Mouse (Mus musculus): ENCODE results near the gene Ms4a14. TPM values are rescaled to one million over a fixed set of nuclear protein-coding genes. Genes with fewer than 3 reads are reported as not detected.
"Not testable (repeated sequence)": the region's sequence is repeated elsewhere in the genome, so short reads cannot be mapped to it uniquely, and the experiment has no call there.

The Ms4a14 gene
- total RNA-seq, 2 experiments from 2014 or later = not detected

DNA sequence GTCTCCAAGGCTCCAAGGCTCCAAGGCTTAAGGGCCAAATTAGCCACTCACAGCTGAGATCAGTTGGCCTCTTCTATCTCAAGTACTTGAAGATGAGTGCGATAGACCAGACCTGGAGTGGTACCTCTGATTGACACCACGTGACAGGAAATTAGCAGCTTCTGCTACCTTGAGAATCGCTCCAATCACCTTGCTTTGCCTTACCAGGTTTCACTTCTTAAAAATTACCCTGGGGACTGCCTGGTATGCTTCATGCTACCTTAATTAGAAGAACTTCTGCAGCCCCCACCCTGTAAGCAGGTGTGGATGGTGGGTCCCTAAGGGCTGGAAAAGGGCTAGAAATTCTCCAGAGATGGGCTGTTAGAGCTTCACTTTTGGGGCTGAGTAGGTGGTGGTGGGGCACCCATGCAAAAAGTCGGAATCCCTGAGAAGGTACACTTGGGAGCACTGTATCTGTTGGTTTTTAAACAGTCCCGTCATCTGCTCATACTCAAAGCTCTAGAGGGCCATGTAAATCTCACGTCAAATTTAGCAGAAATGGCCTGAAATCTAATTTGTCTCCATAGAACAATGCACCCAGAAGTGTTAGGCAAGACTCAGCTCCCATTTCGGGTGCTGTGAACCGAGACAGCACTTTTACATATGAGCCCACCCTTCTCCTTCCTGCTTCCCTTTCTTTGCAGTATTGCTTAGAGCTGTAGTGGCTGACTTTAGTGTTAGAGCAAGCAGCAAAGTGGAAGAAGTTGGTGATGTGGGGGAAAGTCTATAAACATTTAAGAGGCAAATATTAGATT, 48.0 kb downstream of the Ms4a14 start, which contains the start of gene Ms4a1:
Gene Ms4a1, minus strand, starts transcription at position 190 of the 794 bp plus-strand sequence.
- no peak for ATAC-seq (replicated peaks; ENCODE audit: low FRiP score, low TSS enrichment, poor library complexity, severe bottlenecking)

DNA sequence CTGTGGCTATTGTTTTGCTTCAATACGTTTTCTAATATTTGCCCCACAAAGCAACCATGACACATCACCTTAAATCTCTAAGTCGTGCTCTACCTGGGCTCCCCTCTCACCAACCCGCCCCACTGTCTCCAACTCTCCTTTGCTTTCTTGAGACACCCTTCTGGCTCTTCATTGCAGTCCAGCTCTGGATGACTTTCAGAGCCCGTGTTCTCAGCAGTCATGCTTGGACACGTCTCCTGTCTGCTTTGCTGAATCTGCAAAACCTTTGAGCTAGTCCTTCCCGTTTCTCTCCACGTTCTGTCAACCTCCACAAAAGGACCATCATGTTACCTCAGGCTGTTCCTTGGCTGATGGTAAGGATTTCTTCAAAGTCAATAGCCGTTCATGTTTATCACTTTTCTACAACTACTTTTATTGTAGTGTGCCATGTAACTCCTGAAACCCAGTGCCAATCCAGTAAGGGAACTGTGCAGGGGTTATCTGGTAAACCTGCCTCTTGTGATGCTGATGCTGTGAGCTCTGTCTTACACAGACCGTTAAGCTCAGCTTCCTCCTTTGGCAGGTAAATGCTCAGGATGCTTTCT, 49.6 kb downstream of the Ms4a14 start:
- no peak for ATAC-seq (replicated peaks; ENCODE audit: low FRiP score, low TSS enrichment, poor library complexity, severe bottlenecking)

GRCm38 (mm10) chr19:11263549-11263948, 50.7 kb downstream of the Ms4a14 start:
- ATAC-seq (replicated peaks; ENCODE audit: low FRiP score, low TSS enrichment, poor library complexity, severe bottlenecking) = no peak

DNA sequence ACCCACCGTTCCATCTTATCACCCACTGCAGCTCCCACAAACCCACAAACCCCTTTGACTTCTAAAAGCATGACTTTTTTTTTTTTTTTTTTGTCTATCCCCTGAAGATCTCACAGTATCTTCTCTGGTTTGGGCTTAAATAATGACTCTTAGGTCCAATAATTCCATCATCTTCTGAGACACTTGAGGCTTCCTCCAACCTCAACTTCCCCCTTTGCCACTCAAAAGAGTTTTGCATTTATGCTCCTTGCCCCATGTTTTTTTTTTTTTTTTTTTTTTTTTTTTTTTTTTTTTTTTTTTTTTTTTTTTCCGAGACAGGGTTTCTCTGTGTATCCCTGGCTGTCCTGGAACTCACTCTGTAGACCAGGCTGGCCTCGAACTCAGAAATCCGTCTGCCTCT, 51.3 kb downstream of the Ms4a14 start:
- ATAC-seq (replicated peaks; ENCODE audit: low FRiP score, low TSS enrichment, poor library complexity, severe bottlenecking) = not testable (repeated sequence)

GRCm38 (mm10) chr19:11261522-11261921, 52.7 kb downstream of the Ms4a14 start:
- no peak for ATAC-seq (replicated peaks; ENCODE audit: low FRiP score, low TSS enrichment, poor library complexity, severe bottlenecking)

Other genes starting within 250 kb of the Ms4a14 start
- not detected in 2 replicates for gene Ms4a8a, start 233.4 kb downstream of the Ms4a14 start, total RNA-seq (2014; fragmentation: Nextera tagmentation)
- gene Ms4a8a, start 233.4 kb downstream of the Ms4a14 start, total RNA-seq (2017) = not detected in 2 replicates
- gene 1700017D01Rik, start 183.6 kb downstream of the Ms4a14 start, total RNA-seq (2014; fragmentation: Nextera tagmentation) = not detected in 2 replicates
- gene 1700017D01Rik, start 183.6 kb downstream of the Ms4a14 start, total RNA-seq (2017) = not detected in 2 replicates
- gene 1700025F22Rik, start 149.1 kb downstream of the Ms4a14 start, total RNA-seq (2014; fragmentation: Nextera tagmentation) = not detected in 2 replicates
- not detected in 2 replicates for gene 1700025F22Rik, start 149.1 kb downstream of the Ms4a14 start, total RNA-seq (2017)
- gene Ms4a13, start 117.7 kb downstream of the Ms4a14 start, total RNA-seq (2014; fragmentation: Nextera tagmentation) = not detected in 2 replicates
- gene Ms4a13, start 117.7 kb downstream of the Ms4a14 start, total RNA-seq (2017) = not detected in 2 replicates
- not detected in 2 replicates for gene Ms4a12, start 82.0 kb downstream of the Ms4a14 start, total RNA-seq (2014; fragmentation: Nextera tagmentation)
- gene Ms4a12, start 82.0 kb downstream of the Ms4a14 start, total RNA-seq (2017) = not detected in 2 replicates
- 3.3 TPM in 1 of 2 replicates, not detected in the other for gene Ms4a1, start 48.2 kb downstream of the Ms4a14 start, total RNA-seq (2014; fragmentation: Nextera tagmentation)
- not detected in 2 replicates for gene Ms4a1, start 48.2 kb downstream of the Ms4a14 start, total RNA-seq (2017)
- not detected in 2 replicates for gene Ms4a5, start 30.6 kb downstream of the Ms4a14 start, total RNA-seq (2014; fragmentation: Nextera tagmentation)
- gene Ms4a5, start 30.6 kb downstream of the Ms4a14 start, total RNA-seq (2017) = not detected in 2 replicates
- gene Ms4a7, start 21.7 kb upstream of the Ms4a14 start, total RNA-seq (2014; fragmentation: Nextera tagmentation) = not detected in 2 replicates
- not detected in 2 replicates for gene Ms4a7, start 21.7 kb upstream of the Ms4a14 start, total RNA-seq (2017)
- not detected in 2 replicates for gene Ms4a4a, start 61.1 kb upstream of the Ms4a14 start, total RNA-seq (2014; fragmentation: Nextera tagmentation)
- gene Ms4a4a, start 61.1 kb upstream of the Ms4a14 start, total RNA-seq (2017) = not detected in 2 replicates
- gene Ms4a4c, start 90.3 kb upstream of the Ms4a14 start, total RNA-seq (2014; fragmentation: Nextera tagmentation) = not detected in 2 replicates
- not detected in 2 replicates for gene Ms4a4c, start 90.3 kb upstream of the Ms4a14 start, total RNA-seq (2017)
- gene Ms4a4b, start 129.1 kb upstream of the Ms4a14 start, total RNA-seq (2014; fragmentation: Nextera tagmentation) = 2.6 and 17.3 TPM in 2 replicates
- gene Ms4a4b, start 129.1 kb upstream of the Ms4a14 start, total RNA-seq (2017) = 14.1 TPM in 1 of 2 replicates, not detected in the other
- 1.3 TPM in 1 of 2 replicates, not detected in the other for gene Ms4a6c, start 154.9 kb upstream of the Ms4a14 start, total RNA-seq (2014; fragmentation: Nextera tagmentation)
- 0.85 and 4.3 TPM in 2 replicates for gene Ms4a6c, start 154.9 kb upstream of the Ms4a14 start, total RNA-seq (2017)
- gene Gm8369, start 171.5 kb upstream of the Ms4a14 start, total RNA-seq (2014; fragmentation: Nextera tagmentation) = 0.59 and 1.0 TPM in 2 replicates
- not detected in 2 replicates for gene Gm8369, start 171.5 kb upstream of the Ms4a14 start, total RNA-seq (2017)
- gene Ms4a6b, start 202.1 kb upstream of the Ms4a14 start, total RNA-seq (2014; fragmentation: Nextera tagmentation) = 2.2 and 5.3 TPM in 2 replicates
- gene Ms4a6b, start 202.1 kb upstream of the Ms4a14 start, total RNA-seq (2017) = 0.69 and 2.1 TPM in 2 replicates
- not detected in 2 replicates for gene Ms4a4d, start 222.3 kb upstream of the Ms4a14 start, total RNA-seq (2014; fragmentation: Nextera tagmentation)
- gene Ms4a4d, start 222.3 kb upstream of the Ms4a14 start, total RNA-seq (2017) = not detected in 2 replicates

All from megakaryocyte-erythroid progenitor cell, adult 5-6 weeks (primary cell).